Mouse (Mus musculus) retina, embryonic 14.5 days (tissue): ENCODE data around the gene BC035947.

Experiments
- DNase-seq: peaks from one replicate; pipeline ENCODE4 v3.0.0-alpha.2; 2015; ENCODE audit warnings: low spot score

Gene BC035947

DNA sequence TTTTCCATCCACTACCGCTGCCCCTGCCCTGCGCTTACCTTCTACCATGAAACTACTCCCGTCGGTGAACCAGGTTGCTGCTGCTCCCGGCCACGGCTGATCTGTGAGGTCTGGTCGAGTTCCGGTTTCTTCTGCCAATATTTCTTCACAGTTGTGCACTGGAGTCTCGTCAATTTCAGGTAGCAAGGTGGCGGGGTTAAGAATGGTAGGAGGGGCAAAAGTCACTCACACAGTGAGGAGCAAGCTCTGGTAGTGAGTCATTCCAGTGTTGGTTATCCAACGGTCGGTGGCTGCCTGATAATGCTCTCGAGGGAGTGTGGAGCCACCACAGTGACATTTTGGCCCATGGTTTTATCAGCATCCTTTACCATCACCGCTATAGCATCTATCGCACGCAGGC lies 10.9 kb downstream of the BC035947 start:
- no peak for DNase-seq

DNA sequence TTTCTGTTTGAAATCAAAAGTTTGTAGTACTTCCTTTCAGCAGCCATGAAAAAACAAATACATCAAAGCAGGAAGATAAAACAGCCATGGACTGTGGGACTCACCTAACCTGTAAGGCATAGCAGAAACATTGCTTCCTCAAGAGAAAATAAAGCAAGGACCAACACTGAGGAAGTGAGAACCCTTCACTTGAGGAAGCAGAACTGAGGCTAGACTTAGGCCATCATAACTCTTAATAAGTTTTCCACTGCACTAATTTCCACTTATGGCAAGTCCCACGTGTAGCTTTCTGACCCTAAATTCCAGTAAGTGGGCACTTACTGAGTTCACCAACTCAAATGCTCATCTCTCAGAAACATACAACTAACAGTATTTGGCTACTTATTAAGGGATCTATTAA lies 21.8 kb downstream of the BC035947 start:
- DNase-seq: no peak

DNA sequence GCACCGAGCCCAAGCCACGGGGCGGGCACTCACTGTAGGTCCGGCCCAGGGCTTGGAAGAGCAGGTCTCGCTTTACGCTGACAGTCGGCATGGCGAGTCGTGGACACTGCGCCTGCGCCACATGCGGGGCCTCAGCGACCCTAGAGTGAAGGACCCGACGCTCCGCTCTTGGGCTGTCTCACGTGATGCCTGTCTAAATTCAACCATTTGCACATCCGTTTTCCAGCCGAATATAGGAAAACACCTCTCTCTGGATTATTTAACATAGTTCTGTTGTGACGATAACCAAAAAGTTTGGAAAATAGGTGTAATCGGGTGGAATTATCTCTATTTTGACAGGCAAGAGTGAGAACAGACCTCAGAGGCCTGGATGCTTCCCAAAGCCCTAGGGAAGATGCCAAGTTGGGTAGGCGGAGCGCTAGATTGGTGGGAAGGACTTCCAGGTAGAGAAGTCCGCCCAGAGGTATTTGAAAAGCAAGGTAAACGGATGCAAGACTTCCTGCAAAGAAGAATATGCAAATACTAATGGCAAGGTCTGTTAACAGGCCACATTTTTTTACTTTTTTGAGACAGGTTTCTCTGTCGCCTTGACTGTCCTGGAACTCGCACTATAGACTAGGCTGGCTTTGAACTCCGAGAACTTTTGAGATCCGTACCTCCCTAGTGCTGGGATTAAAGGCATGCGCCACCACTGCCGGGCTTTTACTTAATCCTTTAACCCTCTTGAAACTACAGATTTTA lies 23.0 kb downstream of the BC035947 start, which contains the start of gene Farsb:
Gene Farsb (minus strand): TSS at position 146 of the 741 bp plus-strand sequence.
- peak; percentile 95 for DNase-seq

- no peak for DNase-seq
Measured at GRCm38 (mm10) chr1:78488427-78488751, 23.6 kb downstream of the BC035947 start.

DNA sequence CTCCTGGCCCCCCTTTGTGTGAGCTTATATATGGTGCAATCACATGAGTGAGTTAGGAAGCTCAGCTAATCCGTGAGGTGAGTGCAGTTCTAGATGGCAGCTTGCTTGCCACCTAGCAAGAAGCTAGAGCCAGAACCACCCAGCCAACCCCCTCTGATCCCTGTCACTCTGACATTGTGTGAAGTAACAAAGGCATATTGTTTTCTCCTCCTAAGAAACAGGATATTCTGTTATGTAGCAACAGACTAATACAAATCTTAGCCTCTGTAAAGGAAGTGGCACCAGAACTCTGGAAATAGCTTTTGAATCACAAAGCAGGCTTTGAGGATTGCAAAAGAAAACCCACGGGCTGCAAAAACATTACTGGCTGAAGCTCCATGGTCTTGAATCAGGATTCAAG lies 27.6 kb downstream of the BC035947 start:
- no peak for DNase-seq

- no peak for DNase-seq
Measured at GRCm38 (mm10) chr1:78483430-78483829, 28.5 kb downstream of the BC035947 start.

- no peak for DNase-seq
Measured at GRCm38 (mm10) chr1:78472441-78472840, 39.5 kb downstream of the BC035947 start.

DNA sequence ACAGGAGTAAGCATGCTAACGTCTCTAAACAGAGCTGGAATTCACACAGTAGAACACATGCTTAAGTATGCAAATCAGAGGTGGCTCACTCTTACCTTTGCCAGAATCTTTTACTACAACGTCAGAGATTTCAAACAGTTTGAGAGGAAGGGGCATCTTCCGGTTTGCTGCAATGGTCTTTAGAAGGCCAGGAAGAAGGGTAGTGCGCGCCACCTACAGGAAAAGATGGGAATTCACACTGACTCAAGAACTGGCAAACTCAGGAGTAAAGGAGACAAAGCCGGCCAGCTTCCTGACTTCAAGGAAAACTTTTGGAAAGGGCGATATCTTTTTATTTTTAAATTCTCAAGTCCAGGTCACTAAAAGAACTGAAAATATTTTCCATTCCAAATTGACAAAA lies 57.3 kb downstream of the BC035947 start:
- peak; percentile 74 for DNase-seq

DNA sequence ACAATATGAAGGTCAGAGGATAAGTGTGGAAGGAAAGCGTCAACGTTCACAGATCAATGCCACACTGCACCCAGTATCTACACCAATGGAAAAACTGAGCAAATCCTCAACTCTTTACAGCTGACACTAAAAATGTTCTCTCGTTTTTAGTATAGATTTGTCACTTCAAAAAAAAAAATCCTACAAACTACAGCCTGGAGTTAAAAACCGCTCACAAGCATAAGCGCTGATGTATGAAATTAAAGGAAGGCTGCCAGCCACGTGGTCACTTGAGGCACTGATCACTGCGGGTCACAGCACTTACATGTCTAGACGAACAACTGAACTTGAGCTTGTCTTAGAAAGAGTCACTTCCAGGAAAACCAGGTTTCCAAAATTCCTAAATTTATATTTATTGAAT lies 58.1 kb downstream of the BC035947 start:
- DNase-seq: no peak

- DNase-seq: no peak
Measured at GRCm38 (mm10) chr1:78452544-78452943, 59.4 kb downstream of the BC035947 start.

DNA sequence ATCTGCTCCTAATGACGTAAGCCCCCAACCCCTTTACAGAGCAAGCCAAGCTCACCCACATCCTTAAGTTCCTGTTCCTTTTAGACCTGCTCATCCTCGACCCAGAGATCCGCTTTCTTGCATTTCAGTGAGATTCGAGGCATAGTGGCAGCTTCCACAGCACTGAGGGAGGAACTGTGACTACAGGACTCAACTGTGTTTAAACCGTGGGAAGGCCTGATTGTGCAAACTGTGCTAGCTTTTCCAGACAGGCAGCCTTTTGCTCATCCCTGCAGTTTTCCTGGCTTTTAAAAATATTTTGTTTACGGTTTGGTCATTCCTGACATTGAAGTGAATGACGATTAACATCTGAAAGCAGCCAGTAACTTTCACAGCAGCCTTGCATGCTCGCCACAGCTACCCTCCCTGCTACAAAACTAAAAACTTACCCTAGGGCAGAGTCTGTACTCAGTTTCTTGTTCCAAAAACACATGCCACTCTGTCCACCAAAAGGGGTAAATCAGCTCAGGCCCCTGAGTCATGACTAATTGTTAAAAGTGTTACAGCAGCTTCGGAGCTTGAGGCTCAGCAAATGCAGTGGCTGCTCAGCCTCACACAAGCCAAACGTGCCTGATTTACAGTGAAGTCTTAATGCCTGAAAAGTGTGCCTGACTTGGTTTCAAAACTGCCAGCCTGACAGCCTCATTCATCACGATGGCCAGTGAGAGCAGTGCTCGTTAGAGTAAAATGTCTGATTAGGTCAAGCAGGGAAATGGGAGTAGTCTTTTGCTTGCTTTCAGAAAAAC lies 60.7 kb downstream of the BC035947 start:
- DNase-seq: no peak

GRCm38 (mm10) chr1:78448091-78448490 lies 63.9 kb downstream of the BC035947 start:
- no peak for DNase-seq
